Mouse (Mus musculus) intestine, postnatal 0 days (tissue): ENCODE data around the gene Iqsec1. TPM values are rescaled to one million over a fixed set of nuclear protein-coding genes. Genes with fewer than 3 reads are reported as not detected.
A peak's percentile ranks its signal among the peaks of the same experiment; 100 is the strongest.

Experiments
- ATAC-seq: fragments of 200-750 bp; cut with Nextera tagmentation; 2 replicates; pipeline ENCODE4 v1.8.0; 2017; ENCODE audit warnings: mild to moderate bottlenecking, moderate TSS enrichment, moderate library complexity
- H3K27ac ChIP-seq: fragments of 300-500 bp; sonication (generic); 2 replicates; pipeline ENCODE4 v1.5.1; 2014; ENCODE audit warnings: mild to moderate bottlenecking, low read depth, low read length, moderate library complexity
- H3K27me3 ChIP-seq: fragments of 300-500 bp; sonication (generic); replicated peaks from 2 replicates; pipeline ENCODE4 v1.6.1; 2014; ENCODE audit warnings: low read length, mixed read lengths; ENCODE audit not compliant: control insufficient read depth, insufficient read depth
- H3K36me3 ChIP-seq: fragments of 300-500 bp; sonication (generic); 2 replicates; pipeline ENCODE4 v1.6.1; 2014; ENCODE audit warnings: mild to moderate bottlenecking, moderate library complexity; ENCODE audit not compliant: control insufficient read depth, insufficient read depth
- H3K4me1 ChIP-seq: fragments of 300-500 bp; sonication (generic); replicated peaks from 2 replicates; pipeline ENCODE4 v1.6.1; 2014; ENCODE audit warnings: antibody characterized with exemption, low read length, mixed read lengths; ENCODE audit not compliant: control insufficient read depth, insufficient read depth
- H3K4me2 ChIP-seq: fragments of 300-500 bp; sonication (generic); replicated peaks from 2 replicates; pipeline ENCODE4 v1.6.1; 2014; ENCODE audit warnings: low read depth, mild to moderate bottlenecking, moderate library complexity
- H3K4me3 ChIP-seq: fragments of 300-500 bp; sonication (generic); 2 replicates; pipeline ENCODE4 v1.5.1; 2014; ENCODE audit warnings: low read depth, low read length
- H3K9ac ChIP-seq: fragments of 300-500 bp; sonication (generic); 2 replicates; pipeline ENCODE4 v1.6.1; 2014; ENCODE audit warnings: mild to moderate bottlenecking, low read depth, low read length
- H3K9me3 ChIP-seq: fragments of 300-500 bp; sonication (generic); 2 replicates; pipeline ENCODE4 v1.6.1; 2016; ENCODE audit warnings: mixed run types; ENCODE audit not compliant: control insufficient read depth
- CTCF ChIP-seq: sonication (generic); IDR thresholded peaks from 2 replicates; pipeline ENCODE4 v1.5.1; 2016; ENCODE audit warnings: low read depth, mild to moderate bottlenecking, control low read depth, antibody characterized with exemption, moderate library complexity
- WGBS: fragments of 180-500 bp; shearing (Covaris S2); extraction: QIAGEN DNeasy Blood & Tissue Kit; methylation state at CpG from one replicate; pipeline ENCODE4 v1.1.7; 2014; 5-methylcytosine and 5-hydroxymethylcytosine counted together
- microRNA-seq: library from miRNA; unstranded; fragments of <30 nt; microRNA quantifications from one replicate; pipeline ENCODE4, GENCODE M21; 2016
- polyA plus RNA-seq: library from polyadenylated mRNA; unstranded; fragments of >200 nt; fragmentation: Nextera tagmentation; extraction: Ambion mirVana; gene quantifications from 2 replicates; pipeline ENCODE4 v1.2.1, GENCODE M21; 2015

Iqsec1 gene
- polyA plus RNA-seq, 1 experiment from 2014 or later, result 7.0 TPM

GRCm38 (mm10) chr6:90610248-90610647 lies 378.2 kb downstream of the Iqsec1 start:
- no peaks in the 10 kb centered on the region for H3K9me3 ChIP-seq
- H3K36me3 ChIP-seq, result no peaks in the 10 kb centered on the region
- no peak overlapping the region for H3K4me3 ChIP-seq
- H3K4me1 ChIP-seq, result 0 out of 2 replicates have a peak, but pooled peaks cover under 1% of the 10 kb centered on the region
- no peak overlapping the region for H3K4me2 ChIP-seq
- no peak overlapping the region for H3K9ac ChIP-seq
- no peak for TF ChIP-seq CTCF
- ATAC-seq, result no peak
- H3K27me3 ChIP-seq, result no peaks in the 10 kb centered on the region
- no peak overlapping the region for H3K27ac ChIP-seq
- 93% methylated on average over 5 of the region's 5 CpGs for WGBS

GRCm38 (mm10) chr6:90608186-90608585 lies 380.3 kb downstream of the Iqsec1 start:
- Histone ChIP-seq H3K27me3 (no peaks in the 10 kb centered on the region), H3K4me3 (no peak overlapping the region), H3K4me2 (no peak overlapping the region), H3K9ac (no peak overlapping the region), H3K27ac (no peak overlapping the region), H3K36me3 (no peaks in the 10 kb centered on the region), H3K4me1 (0 out of 2 replicates have a peak, but pooled peaks cover 5% of the 10 kb centered on the region), H3K9me3 (no peaks in the 10 kb centered on the region)
- WGBS, result 72% methylated on average over 6 of the region's 6 CpGs
- no peak for ATAC-seq
- TF ChIP-seq CTCF, result peak; percentile 68

- H3K27me3 ChIP-seq, result no peaks in the 10 kb centered on the region
- TF ChIP-seq CTCF, result peak; percentile 89
- no peak overlapping the region for H3K9ac ChIP-seq
- H3K4me3 ChIP-seq, result no peak overlapping the region
- no peak for ATAC-seq
- no peak overlapping the region for H3K4me2 ChIP-seq
- no peak overlapping the region for H3K27ac ChIP-seq
- WGBS, result 16% methylated on average over 5 of the region's 5 CpGs
- 0 out of 2 replicates have a peak, but pooled peaks cover 5% of the 10 kb centered on the region for H3K4me1 ChIP-seq
- no peaks in the 10 kb centered on the region for H3K36me3 ChIP-seq
- H3K9me3 ChIP-seq, result no peaks in the 10 kb centered on the region
These were observed 381.3 kb downstream of the Iqsec1 start for GRCm38 (mm10) chr6:90607196-90607595.

GRCm38 (mm10) chr6:90606538-90606937 lies 381.9 kb downstream of the Iqsec1 start:
- Histone ChIP-seq H3K27ac (no peak overlapping the region), H3K4me1 (0 out of 2 replicates have a peak, but pooled peaks cover 5% of the 10 kb centered on the region), H3K9ac (no peak overlapping the region), H3K4me3 (no peak overlapping the region), H3K9me3 (no peaks in the 10 kb centered on the region), H3K27me3 (no peaks in the 10 kb centered on the region), H3K4me2 (no peak overlapping the region), H3K36me3 (no peaks in the 10 kb centered on the region)
- 36% methylated on average over 7 of the region's 7 CpGs for WGBS
- peak; percentile 93 for TF ChIP-seq CTCF
- no peak for ATAC-seq

Small RNAs within 50 kb of the gene (microRNA-seq; reads per million reads assigned to microRNA genes)
- gene Gm24816, result not detected

Other genes starting within 250 kb of the Iqsec1 start
- gene Nup210, start 128.1 kb upstream of the Iqsec1 start, polyA plus RNA-seq, result 2.8 TPM in 2 replicates
- 4.2 and 4.8 TPM in 2 replicates for gene Hdac11, start 168.0 kb upstream of the Iqsec1 start, polyA plus RNA-seq
- 19.5 and 24.1 TPM in 2 replicates for gene Fbln2, start 223.8 kb upstream of the Iqsec1 start, polyA plus RNA-seq